Mouse (Mus musculus): Measurements from ENCODE around the gene Barhl2. TPM values are rescaled to one million over a fixed set of nuclear protein-coding genes. Genes with fewer than 3 reads are reported as not detected.

Gene Barhl2
- polyA plus RNA-seq, 2 experiments, result 0.01 TPM; not detected in 1

GRCm38 (mm10) chr5:106463661-106464191 is 5.8 kb upstream of the Barhl2 start:
- Histone ChIP-seq H3K9me3 (ENCODE audit: control insufficient read depth, low read length) (no peaks in the 10 kb centered on the region), H3K4me1 (replicated peaks; ENCODE audit: control insufficient read depth in 2 of 2, insufficient read depth in 2 of 2, low read length in 1 of 2) (no peaks in the 10 kb centered on the region), H3K27me3 (ENCODE audit: control insufficient read depth, insufficient read depth, low read length) (peaks cover 100% of the 10 kb centered on the region), H3K9ac (replicated peaks) (no peak overlapping the region), H3K4me3 (ENCODE audit: insufficient read depth in 1 of 2, low read depth in 2 of 2, low read length in 2 of 2) (no peak overlapping the region), H3K36me3 (replicated peaks; ENCODE audit: control insufficient read depth, insufficient read depth, low read depth) (no peaks in the 10 kb centered on the region), H3K4me2 (ENCODE audit: low read depth) (no peak overlapping the region), H3K27ac (no peak overlapping the region)
- TF ChIP-seq EP300 (IDR thresholded peaks at IDR 0.05; ENCODE audit: low read depth), result no peak
- 3% methylated on average over 25 of the region's 25 CpGs for WGBS (ENCODE audit: insufficient replicate concordance)
- DNase-seq (ENCODE audit: low read depth in 3 of 3, low spot score in 3 of 3), result no peak
- ATAC-seq (ENCODE audit: insufficient read depth), result no peak

- TF ChIP-seq EP300 (IDR thresholded peaks at IDR 0.05; ENCODE audit: low read depth), result no peak
- TF ChIP-seq CTCF (IDR thresholded peaks at IDR 0.05; ENCODE audit: low read depth), result peak; percentile 59
Observed at GRCm38 (mm10) chr5:106461913-106462312, 3.9 kb upstream of the Barhl2 start.

GRCm38 (mm10) chr5:106461431-106461830 is 3.5 kb upstream of the Barhl2 start:
- Histone ChIP-seq H3K4me3 (ENCODE audit: insufficient read depth in 1 of 2, low read depth in 2 of 2, low read length in 2 of 2) (no peak overlapping the region), H3K9me3 (ENCODE audit: control insufficient read depth, low read length) (no peaks in the 10 kb centered on the region), H3K4me2 (ENCODE audit: low read depth) (no peak overlapping the region), H3K27ac (no peak overlapping the region), H3K27me3 (ENCODE audit: control insufficient read depth, insufficient read depth, low read length) (peaks cover 100% of the 10 kb centered on the region), H3K9ac (replicated peaks) (no peak overlapping the region), H3K36me3 (replicated peaks; ENCODE audit: control insufficient read depth, insufficient read depth, low read depth) (no peaks in the 10 kb centered on the region), H3K4me1 (replicated peaks; ENCODE audit: control insufficient read depth in 2 of 2, insufficient read depth in 2 of 2, low read length in 1 of 2) (no peaks in the 10 kb centered on the region)
- WGBS (ENCODE audit: insufficient replicate concordance), result 10% methylated on average over 3 of the region's 3 CpGs
- no peak for ATAC-seq (ENCODE audit: insufficient read depth)
- no peak for DNase-seq (ENCODE audit: low read depth in 3 of 3, low spot score in 3 of 3)
- no peak for TF ChIP-seq EP300 (IDR thresholded peaks at IDR 0.05; ENCODE audit: low read depth)
- TF ChIP-seq CTCF (IDR thresholded peaks at IDR 0.05; ENCODE audit: low read depth), result no peak

More at GRCm38 (mm10) chr5:106461913-106462312, 3.9 kb upstream of the Barhl2 start:
- Histone ChIP-seq H3K4me2 (ENCODE audit: low read depth) (no peak overlapping the region), H3K27ac (no peak overlapping the region), H3K27me3 (ENCODE audit: control insufficient read depth, insufficient read depth, low read length) (peaks cover 100% of the 10 kb centered on the region), H3K4me1 (replicated peaks; ENCODE audit: control insufficient read depth in 2 of 2, insufficient read depth in 2 of 2, low read length in 1 of 2) (no peaks in the 10 kb centered on the region), H3K36me3 (replicated peaks; ENCODE audit: control insufficient read depth, insufficient read depth, low read depth) (no peaks in the 10 kb centered on the region), H3K9ac (replicated peaks) (no peak overlapping the region), H3K4me3 (ENCODE audit: insufficient read depth in 1 of 2, low read depth in 2 of 2, low read length in 2 of 2) (no peak overlapping the region), H3K9me3 (ENCODE audit: control insufficient read depth, low read length) (no peaks in the 10 kb centered on the region)
- 0% methylated on average over 4 of the region's 4 CpGs for WGBS (ENCODE audit: insufficient replicate concordance)
- DNase-seq (ENCODE audit: low read depth in 3 of 3, low spot score in 3 of 3) (no peak), ATAC-seq (ENCODE audit: insufficient read depth) (no peak)

GRCm38 (mm10) chr5:106460535-106460934 is 2.6 kb upstream of the Barhl2 start:
- H3K36me3 ChIP-seq (replicated peaks; ENCODE audit: control insufficient read depth, insufficient read depth, low read depth), result no peaks in the 10 kb centered on the region
- H3K27ac ChIP-seq, result no peak overlapping the region
- no peak for TF ChIP-seq CTCF (IDR thresholded peaks at IDR 0.05; ENCODE audit: low read depth)
- no peak for TF ChIP-seq EP300 (IDR thresholded peaks at IDR 0.05; ENCODE audit: low read depth)
- ATAC-seq (ENCODE audit: insufficient read depth) (no peak), DNase-seq (ENCODE audit: low read depth in 3 of 3, low spot score in 3 of 3) (no peak)
- no peak overlapping the region for H3K4me3 ChIP-seq (ENCODE audit: insufficient read depth in 1 of 2, low read depth in 2 of 2, low read length in 2 of 2)
- H3K4me1 ChIP-seq (replicated peaks; ENCODE audit: control insufficient read depth in 2 of 2, insufficient read depth in 2 of 2, low read length in 1 of 2), result no peaks in the 10 kb centered on the region
- H3K27me3 ChIP-seq (ENCODE audit: control insufficient read depth, insufficient read depth, low read length), result peaks cover 98% of the 10 kb centered on the region
- no peaks in the 10 kb centered on the region for H3K9me3 ChIP-seq (ENCODE audit: control insufficient read depth, low read length)
- 3% methylated on average over 17 of the region's 17 CpGs for WGBS (ENCODE audit: insufficient replicate concordance)
- no peak overlapping the region for H3K4me2 ChIP-seq (ENCODE audit: low read depth)
- no peak overlapping the region for H3K9ac ChIP-seq (replicated peaks)

- WGBS (ENCODE audit: insufficient replicate concordance), result 2% methylated on average over 22 of the region's 22 CpGs
- ATAC-seq (ENCODE audit: insufficient read depth), result no peak
- H3K4me1 ChIP-seq (replicated peaks; ENCODE audit: control insufficient read depth in 2 of 2, insufficient read depth in 2 of 2, low read length in 1 of 2), result no peaks in the 10 kb centered on the region
Observed at GRCm38 (mm10) chr5:106460001-106460511, 2.1 kb upstream of the Barhl2 start.

More at GRCm38 (mm10) chr5:106460001-106460511, 2.1 kb upstream of the Barhl2 start:
- no peaks in the 10 kb centered on the region for H3K36me3 ChIP-seq (replicated peaks; ENCODE audit: control insufficient read depth, insufficient read depth, low read depth)
- no peak overlapping the region for H3K4me3 ChIP-seq (ENCODE audit: insufficient read depth in 1 of 2, low read depth in 2 of 2, low read length in 2 of 2)
- TF ChIP-seq CTCF (IDR thresholded peaks at IDR 0.05; ENCODE audit: low read depth) (no peak), EP300 (IDR thresholded peaks at IDR 0.05; ENCODE audit: low read depth) (no peak)
- no peaks in the 10 kb centered on the region for H3K9me3 ChIP-seq (ENCODE audit: control insufficient read depth, low read length)
- DNase-seq (ENCODE audit: low read depth in 3 of 3, low spot score in 3 of 3), result no peak
- no peak overlapping the region for H3K4me2 ChIP-seq (ENCODE audit: low read depth)
- H3K27me3 ChIP-seq (ENCODE audit: control insufficient read depth, insufficient read depth, low read length), result peaks cover 98% of the 10 kb centered on the region
- no peak overlapping the region for H3K9ac ChIP-seq (replicated peaks)
- no peak overlapping the region for H3K27ac ChIP-seq

Measured in liver, embryonic 14.5 days (tissue).